Mouse (Mus musculus) natural killer cell, adult 2 months (primary cell): ENCODE results near the gene Prrc2c.
A peak's percentile ranks its signal among the peaks of the same experiment; 100 is the strongest.
"Not testable (repeated sequence)": the region's sequence is repeated elsewhere in the genome, so short reads cannot be mapped to it uniquely, and the experiment has no call there.

Source experiments
- DNase-seq, 2 experiments: peaks; one replicate each; pipeline ENCODE4 v3.0.0; 2022; ENCODE audit warnings: low spot score in 2 of 2

The Prrc2c gene

GRCm38 (mm10) chr1:162693721-162694120, 46.6 kb downstream of the Prrc2c start:
- no peak for DNase-seq

GRCm38 (mm10) chr1:162665486-162666174, 74.7 kb downstream of the Prrc2c start:
- no peak for DNase-seq

- DNase-seq, result peak; percentile 34 to 52
Observed at GRCm38 (mm10) chr1:162664826-162665475, 75.4 kb downstream of the Prrc2c start.

- DNase-seq, result no peak
Observed at GRCm38 (mm10) chr1:162660276-162660860, 80.0 kb downstream of the Prrc2c start.

- no peak for DNase-seq
Observed at GRCm38 (mm10) chr1:162658119-162658518, 82.2 kb downstream of the Prrc2c start, which contains the start of gene Myocos. TSS of gene Myocos (minus strand) at chr1:162658219.

- DNase-seq, result no peak
Observed at GRCm38 (mm10) chr1:162648416-162648815, 91.9 kb downstream of the Prrc2c start.

- DNase-seq, result no peak
Observed at GRCm38 (mm10) chr1:162646083-162646686, 94.2 kb downstream of the Prrc2c start.

- no peak for DNase-seq
Observed at GRCm38 (mm10) chr1:162643752-162644151, 96.6 kb downstream of the Prrc2c start.

GRCm38 (mm10) chr1:162642591-162642990, 97.8 kb downstream of the Prrc2c start:
- DNase-seq, result no peak

- no peak for DNase-seq
Observed at GRCm38 (mm10) chr1:162639861-162640260, 100.5 kb downstream of the Prrc2c start.

- no peak for DNase-seq
Observed at GRCm38 (mm10) chr1:162639051-162639750, 101.2 kb downstream of the Prrc2c start, which contains the start of gene Myoc. TSS of gene Myoc (plus strand) at chr1:162639155.

GRCm38 (mm10) chr1:162638535-162638934, 101.8 kb downstream of the Prrc2c start:
- no peak for DNase-seq

- no peak for DNase-seq
Observed at GRCm38 (mm10) chr1:162636516-162636915, 103.8 kb downstream of the Prrc2c start.

GRCm38 (mm10) chr1:162635291-162635931, 104.9 kb downstream of the Prrc2c start:
- not testable (repeated sequence) for DNase-seq

GRCm38 (mm10) chr1:162628326-162628725, 112.0 kb downstream of the Prrc2c start:
- not testable (repeated sequence) for DNase-seq

- not testable (repeated sequence) for DNase-seq
Observed at GRCm38 (mm10) chr1:162627821-162628220, 112.5 kb downstream of the Prrc2c start.

GRCm38 (mm10) chr1:162625229-162625628, 115.1 kb downstream of the Prrc2c start:
- peak; percentile 21 to 39 for DNase-seq

- no peak for DNase-seq
Observed at GRCm38 (mm10) chr1:162623895-162624294, 116.5 kb downstream of the Prrc2c start.
